Mouse (Mus musculus): Measurements from ENCODE around the gene Agpat3. TPM values are rescaled to one million over a fixed set of nuclear protein-coding genes. Genes with fewer than 3 reads are reported as not detected.

The Agpat3 gene
- polyA plus RNA-seq, 1 experiment from 2014 or later = 49.7 TPM

- Histone ChIP-seq H3K27ac (ENCODE audit: low read depth, low read length) (no peak overlapping the region), H3K4me2 (ENCODE audit: low read depth) (no peak overlapping the region), H3K9me3 (ENCODE audit: control insufficient read depth, low read length) (no peaks in the 10 kb centered on the region), H3K36me3 (ENCODE audit: control insufficient read depth, insufficient read depth, low read length) (no peaks in the 10 kb centered on the region), H3K4me3 (ENCODE audit: low read depth, low read length) (no peak overlapping the region), H3K27me3 (ENCODE audit: control insufficient read depth, insufficient read depth, low read length) (no peaks in the 10 kb centered on the region), H3K4me1 (ENCODE audit: control insufficient read depth, insufficient read depth, low read length) (no peaks in the 10 kb centered on the region), H3K9ac (ENCODE audit: low read length) (no peak overlapping the region)
- WGBS = 79% methylated on average over 1 of the region's 1 CpGs
- DNase-seq (ENCODE audit: low spot score) = no peak
- ATAC-seq (ENCODE audit: insufficient read depth, low FRiP score, low TSS enrichment) = no peak
Measured at GRCm38 (mm10) chr10:78315145-78315544, 37.1 kb downstream of the Agpat3 start.

GRCm38 (mm10) chr10:78311886-78312635 is 40.2 kb downstream of the Agpat3 start:
- H3K27me3 ChIP-seq (ENCODE audit: control insufficient read depth, insufficient read depth, low read length) = no peaks in the 10 kb centered on the region
- DNase-seq (ENCODE audit: low spot score) (no peak), ATAC-seq (ENCODE audit: insufficient read depth, low FRiP score, low TSS enrichment) (no peak)
- no peaks in the 10 kb centered on the region for H3K9me3 ChIP-seq (ENCODE audit: control insufficient read depth, low read length)
- no peaks in the 10 kb centered on the region for H3K36me3 ChIP-seq (ENCODE audit: control insufficient read depth, insufficient read depth, low read length)
- no peak overlapping the region for H3K4me2 ChIP-seq (ENCODE audit: low read depth)
- no peaks in the 10 kb centered on the region for H3K4me1 ChIP-seq (ENCODE audit: control insufficient read depth, insufficient read depth, low read length)
- 81% methylated on average over 13 of the region's 13 CpGs for WGBS
- H3K27ac ChIP-seq (ENCODE audit: low read depth, low read length) = no peak overlapping the region
- H3K9ac ChIP-seq (ENCODE audit: low read length) = no peak overlapping the region
- no peak overlapping the region for H3K4me3 ChIP-seq (ENCODE audit: low read depth, low read length)

- DNase-seq (ENCODE audit: low spot score) (no peak), ATAC-seq (ENCODE audit: insufficient read depth, low FRiP score, low TSS enrichment) (no peak)
- Histone ChIP-seq H3K36me3 (ENCODE audit: control insufficient read depth, insufficient read depth, low read length) (no peaks in the 10 kb centered on the region), H3K4me1 (ENCODE audit: control insufficient read depth, insufficient read depth, low read length) (0 out of 2 replicates have a peak, but pooled peaks cover 5% of the 10 kb centered on the region), H3K27ac (ENCODE audit: low read depth, low read length) (no peak overlapping the region), H3K4me2 (ENCODE audit: low read depth) (no peak overlapping the region), H3K9ac (ENCODE audit: low read length) (no peak overlapping the region), H3K9me3 (ENCODE audit: control insufficient read depth, low read length) (no peaks in the 10 kb centered on the region), H3K27me3 (ENCODE audit: control insufficient read depth, insufficient read depth, low read length) (no peaks in the 10 kb centered on the region), H3K4me3 (ENCODE audit: low read depth, low read length) (no peak overlapping the region)
- WGBS = 68% methylated on average over 5 of the region's 5 CpGs
Measured at GRCm38 (mm10) chr10:78310747-78311267, 41.5 kb downstream of the Agpat3 start.

- DNase-seq (ENCODE audit: low spot score) (no peak), ATAC-seq (ENCODE audit: insufficient read depth, low FRiP score, low TSS enrichment) (no peak)
- H3K4me3 ChIP-seq (ENCODE audit: low read depth, low read length) = no peak overlapping the region
- no peaks in the 10 kb centered on the region for H3K36me3 ChIP-seq (ENCODE audit: control insufficient read depth, insufficient read depth, low read length)
- no peak overlapping the region for H3K4me2 ChIP-seq (ENCODE audit: low read depth)
- H3K27me3 ChIP-seq (ENCODE audit: control insufficient read depth, insufficient read depth, low read length) = no peaks in the 10 kb centered on the region
- no peak overlapping the region for H3K9ac ChIP-seq (ENCODE audit: low read length)
- no peaks in the 10 kb centered on the region for H3K9me3 ChIP-seq (ENCODE audit: control insufficient read depth, low read length)
- H3K4me1 ChIP-seq (ENCODE audit: control insufficient read depth, insufficient read depth, low read length) = 0 out of 2 replicates have a peak, but pooled peaks cover 5% of the 10 kb centered on the region
- H3K27ac ChIP-seq (ENCODE audit: low read depth, low read length) = no peak overlapping the region
- WGBS = 65% methylated on average over 2 of the region's 2 CpGs
Measured at GRCm38 (mm10) chr10:78308617-78309016, 43.7 kb downstream of the Agpat3 start.

GRCm38 (mm10) chr10:78307391-78307790 is 44.9 kb downstream of the Agpat3 start:
- Histone ChIP-seq H3K27me3 (ENCODE audit: control insufficient read depth, insufficient read depth, low read length) (no peaks in the 10 kb centered on the region), H3K27ac (ENCODE audit: low read depth, low read length) (no peak overlapping the region), H3K36me3 (ENCODE audit: control insufficient read depth, insufficient read depth, low read length) (no peaks in the 10 kb centered on the region), H3K4me2 (ENCODE audit: low read depth) (no peak overlapping the region), H3K4me3 (ENCODE audit: low read depth, low read length) (no peak overlapping the region), H3K9ac (ENCODE audit: low read length) (no peak overlapping the region), H3K4me1 (ENCODE audit: control insufficient read depth, insufficient read depth, low read length) (0 out of 2 replicates have a peak, but pooled peaks cover 5% of the 10 kb centered on the region), H3K9me3 (ENCODE audit: control insufficient read depth, low read length) (no peaks in the 10 kb centered on the region)
- DNase-seq (ENCODE audit: low spot score) (no peak), ATAC-seq (ENCODE audit: insufficient read depth, low FRiP score, low TSS enrichment) (no peak)
- WGBS = 97% methylated on average over 3 of the region's 3 CpGs

GRCm38 (mm10) chr10:78306027-78306426 is 46.3 kb downstream of the Agpat3 start:
- H3K9ac ChIP-seq (ENCODE audit: low read length) = no peak overlapping the region
- H3K4me1 ChIP-seq (ENCODE audit: control insufficient read depth, insufficient read depth, low read length) = 0 out of 2 replicates have a peak, but pooled peaks cover 5% of the 10 kb centered on the region
- DNase-seq (ENCODE audit: low spot score) = no peak
- H3K27ac ChIP-seq (ENCODE audit: low read depth, low read length) = no peak overlapping the region
- 47% methylated on average over 4 of the region's 4 CpGs for WGBS
- ATAC-seq (ENCODE audit: insufficient read depth, low FRiP score, low TSS enrichment) = no peak
- H3K36me3 ChIP-seq (ENCODE audit: control insufficient read depth, insufficient read depth, low read length) = no peaks in the 10 kb centered on the region
- no peak overlapping the region for H3K4me3 ChIP-seq (ENCODE audit: low read depth, low read length)
- no peak overlapping the region for H3K4me2 ChIP-seq (ENCODE audit: low read depth)
- no peaks in the 10 kb centered on the region for H3K27me3 ChIP-seq (ENCODE audit: control insufficient read depth, insufficient read depth, low read length)
- no peaks in the 10 kb centered on the region for H3K9me3 ChIP-seq (ENCODE audit: control insufficient read depth, low read length)

GRCm38 (mm10) chr10:78304996-78305395 is 47.3 kb downstream of the Agpat3 start:
- no peak overlapping the region for H3K9ac ChIP-seq (ENCODE audit: low read length)
- 0 out of 2 replicates have a peak, but pooled peaks cover 5% of the 10 kb centered on the region for H3K4me1 ChIP-seq (ENCODE audit: control insufficient read depth, insufficient read depth, low read length)
- H3K27me3 ChIP-seq (ENCODE audit: control insufficient read depth, insufficient read depth, low read length) = no peaks in the 10 kb centered on the region
- H3K36me3 ChIP-seq (ENCODE audit: control insufficient read depth, insufficient read depth, low read length) = no peaks in the 10 kb centered on the region
- no peak overlapping the region for H3K4me3 ChIP-seq (ENCODE audit: low read depth, low read length)
- 55% methylated on average over 3 of the region's 3 CpGs for WGBS
- DNase-seq (ENCODE audit: low spot score) = no peak
- H3K4me2 ChIP-seq (ENCODE audit: low read depth) = no peak overlapping the region
- no peak for ATAC-seq (ENCODE audit: insufficient read depth, low FRiP score, low TSS enrichment)
- no peaks in the 10 kb centered on the region for H3K9me3 ChIP-seq (ENCODE audit: control insufficient read depth, low read length)
- no peak overlapping the region for H3K27ac ChIP-seq (ENCODE audit: low read depth, low read length)

- WGBS = 87% methylated on average over 7 of the region's 7 CpGs
Measured at GRCm38 (mm10) chr10:78303675-78304074, 48.6 kb downstream of the Agpat3 start.

GRCm38 (mm10) chr10:78300061-78300460 is 52.2 kb downstream of the Agpat3 start:
- H3K9ac ChIP-seq (ENCODE audit: low read length) = no peak overlapping the region
- H3K27me3 ChIP-seq (ENCODE audit: control insufficient read depth, insufficient read depth, low read length) = no peaks in the 10 kb centered on the region
- H3K4me2 ChIP-seq (ENCODE audit: low read depth) = no peak overlapping the region
- H3K9me3 ChIP-seq (ENCODE audit: control insufficient read depth, low read length) = no peaks in the 10 kb centered on the region
- H3K36me3 ChIP-seq (ENCODE audit: control insufficient read depth, insufficient read depth, low read length) = no peaks in the 10 kb centered on the region
- ATAC-seq (ENCODE audit: insufficient read depth, low FRiP score, low TSS enrichment) (no peak), DNase-seq (ENCODE audit: low spot score) (no peak)
- WGBS = 87% methylated on average over 4 of the region's 4 CpGs
- H3K4me1 ChIP-seq (ENCODE audit: control insufficient read depth, insufficient read depth, low read length) = no peaks in the 10 kb centered on the region
- no peak overlapping the region for H3K4me3 ChIP-seq (ENCODE audit: low read depth, low read length)
- no peak overlapping the region for H3K27ac ChIP-seq (ENCODE audit: low read depth, low read length)

More at GRCm38 (mm10) chr10:78303675-78304074, 48.6 kb downstream of the Agpat3 start:
- DNase-seq (ENCODE audit: low spot score) (no peak), ATAC-seq (ENCODE audit: insufficient read depth, low FRiP score, low TSS enrichment) (no peak)
- Histone ChIP-seq H3K4me2 (ENCODE audit: low read depth) (no peak overlapping the region), H3K4me3 (ENCODE audit: low read depth, low read length) (no peak overlapping the region), H3K27me3 (ENCODE audit: control insufficient read depth, insufficient read depth, low read length) (no peaks in the 10 kb centered on the region), H3K27ac (ENCODE audit: low read depth, low read length) (no peak overlapping the region), H3K36me3 (ENCODE audit: control insufficient read depth, insufficient read depth, low read length) (no peaks in the 10 kb centered on the region), H3K4me1 (ENCODE audit: control insufficient read depth, insufficient read depth, low read length) (0 out of 2 replicates have a peak, but pooled peaks cover 5% of the 10 kb centered on the region), H3K9me3 (ENCODE audit: control insufficient read depth, low read length) (no peaks in the 10 kb centered on the region), H3K9ac (ENCODE audit: low read length) (no peak overlapping the region)
